Comparison of ENCODE assay signal across 1 mouse cellular context in the genomic region with DNA sequence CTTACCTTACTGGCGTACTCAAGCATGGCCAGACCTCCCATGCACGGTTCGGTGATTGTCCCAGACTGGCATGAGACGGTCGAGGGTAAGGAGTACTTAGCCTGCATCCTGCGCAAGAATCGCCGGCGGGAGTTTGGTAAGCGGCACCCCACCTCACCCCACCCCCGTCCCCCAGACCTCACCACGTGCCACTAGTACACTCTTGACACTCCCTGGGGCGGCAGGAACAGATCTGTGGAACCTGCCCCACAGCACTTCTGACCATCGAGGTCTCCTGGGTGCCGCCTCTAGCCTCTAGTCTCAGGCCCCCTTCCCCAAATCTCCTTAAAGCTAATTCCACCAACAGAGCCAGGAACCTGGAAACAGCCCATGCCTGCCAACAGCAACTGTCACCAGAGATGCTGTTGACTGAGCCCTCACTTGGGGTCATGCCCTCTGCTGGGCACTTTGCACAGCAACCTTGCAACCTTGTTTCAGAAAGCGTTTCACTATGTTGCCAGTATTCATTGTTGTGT.
TF ChIP-seq lines count a peak whose summit lies in the region.

No protein-coding gene starts in this region.

TF ChIP-seq in CH12.LX, 34 proteins besides CTCF, POLR2A, EP300 and RAD21 (continued from another document):
- TF ChIP-seq TBP (conservative IDR thresholded peaks at IDR 0.05; ENCODE audit: low read depth, low read length) = no peak
